Mouse (Mus musculus) CD4-positive helper T cell, adult 2 months (primary cell): ENCODE results near the gene Hbb-bh2.
"Not testable (repeated sequence)": the region's sequence is repeated elsewhere in the genome, so short reads cannot be mapped to it uniquely, and the experiment has no call there.

Experiments
- DNase-seq: peaks from one replicate; pipeline ENCODE4 v3.0.0-alpha.2; 2012; ENCODE audit warnings: low read depth, missing footprints, low spot score

Hbb-bh2 gene

GRCm38 (mm10) chr7:103812174-103812573 lies 28.1 kb downstream of the Hbb-bh2 start:
- DNase-seq: no peak

DNA sequence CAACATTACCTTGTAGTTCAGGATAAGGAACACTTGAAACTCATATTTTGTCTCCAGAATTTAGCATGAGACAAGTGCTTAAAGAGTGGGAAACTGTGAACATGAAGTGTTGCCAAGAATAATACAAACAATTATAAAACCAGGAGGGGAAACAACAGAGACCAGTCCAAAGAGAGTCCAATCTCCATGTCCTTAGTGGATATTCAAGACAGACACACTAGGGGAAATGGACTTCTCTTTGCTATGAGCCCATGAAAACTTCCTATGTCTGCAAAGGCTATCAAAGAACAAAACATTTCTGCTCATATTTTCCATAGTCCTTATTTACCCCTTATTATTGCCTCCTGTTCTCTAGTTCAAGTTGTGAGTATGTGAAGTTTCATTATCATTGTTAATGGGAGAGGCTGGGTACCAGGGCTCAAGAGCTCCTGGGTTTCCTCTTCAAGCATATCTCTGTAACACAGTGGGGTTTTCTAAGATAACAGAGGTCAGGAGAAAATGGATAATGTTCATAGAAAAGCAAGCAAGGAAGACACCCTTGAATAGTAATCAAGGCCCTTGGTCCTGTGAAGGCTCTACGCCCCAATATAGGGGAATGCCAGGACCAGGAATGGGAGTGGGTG lies 29.0 kb downstream of the Hbb-bh2 start:
- no peak for DNase-seq

DNA sequence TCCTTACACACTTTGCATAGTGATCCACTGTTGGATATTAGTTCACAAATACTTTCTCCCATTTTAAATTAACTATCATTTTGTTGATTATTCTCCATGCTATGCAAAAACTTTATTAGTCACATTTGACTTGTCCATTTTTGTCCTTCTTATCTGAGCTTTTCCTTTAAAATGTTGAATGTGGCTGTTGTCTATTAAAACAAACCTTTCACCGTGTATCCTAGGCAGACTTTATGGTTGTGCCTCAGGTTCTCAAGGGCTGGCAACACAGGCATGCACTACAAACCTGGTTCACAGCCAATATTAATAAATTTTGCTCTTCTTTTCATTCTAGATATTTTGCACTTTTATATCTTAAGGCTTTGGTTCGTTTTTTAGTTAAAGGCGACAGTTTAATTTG lies 29.6 kb downstream of the Hbb-bh2 start:
- DNase-seq: no peak

GRCm38 (mm10) chr7:103810296-103810695 lies 30.0 kb downstream of the Hbb-bh2 start:
- no peak for DNase-seq

DNA sequence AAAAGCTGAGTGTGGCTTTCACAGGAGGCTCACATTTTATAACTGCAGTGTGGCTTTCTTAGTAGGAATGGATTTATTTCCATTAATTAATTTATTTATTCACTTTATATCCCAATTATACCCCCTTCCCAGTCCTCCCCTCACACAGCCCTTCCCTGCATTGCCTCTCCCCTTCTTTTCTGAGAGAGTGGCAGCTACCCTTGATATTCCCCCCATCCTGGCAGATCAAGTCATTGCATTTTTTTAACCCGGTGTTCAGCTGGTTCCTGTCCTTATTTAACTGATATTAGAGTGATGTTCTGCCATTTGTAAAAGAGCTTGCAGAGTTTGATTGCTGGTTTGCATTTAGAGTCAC lies 30.5 kb downstream of the Hbb-bh2 start:
- no peak for DNase-seq

DNA sequence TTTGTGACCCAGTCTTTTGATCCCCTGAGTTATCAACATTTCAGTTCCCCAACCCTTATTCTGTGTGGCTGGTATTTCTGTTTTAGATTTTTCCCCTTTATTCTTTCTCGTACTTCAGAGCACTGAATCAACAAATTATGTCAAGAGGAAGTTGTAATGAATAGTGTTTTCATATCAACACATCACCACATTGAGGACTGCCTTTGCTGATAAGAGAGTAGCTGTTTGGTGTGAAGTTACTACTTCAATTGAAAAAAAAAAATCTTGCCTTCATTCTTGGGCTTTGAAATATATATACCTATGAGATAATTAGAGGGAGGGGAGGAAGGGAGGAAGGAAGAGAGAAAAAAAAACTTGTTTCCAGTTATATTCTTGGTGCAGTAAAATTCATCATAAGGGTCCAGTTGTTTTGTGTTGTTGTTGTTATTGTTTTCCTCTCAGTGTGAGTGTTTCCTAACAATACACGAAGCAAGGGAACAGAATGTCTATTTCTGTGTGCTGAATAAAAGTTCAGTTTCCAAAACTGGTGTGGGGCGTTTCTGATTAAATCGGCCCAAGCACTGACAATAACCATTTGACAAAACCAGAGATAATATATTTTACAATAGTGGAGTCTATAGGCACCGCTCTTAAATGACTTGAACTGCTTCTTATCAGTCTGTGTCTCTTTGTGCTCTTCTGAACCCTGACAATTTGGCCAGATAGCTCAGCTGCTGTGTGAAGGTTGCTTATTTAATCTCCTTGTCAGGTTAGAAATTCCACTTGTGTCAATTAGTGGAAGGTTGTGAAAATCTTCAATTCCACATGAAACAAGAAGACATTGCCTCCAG lies 31.1 kb downstream of the Hbb-bh2 start:
- DNase-seq: no peak

DNA sequence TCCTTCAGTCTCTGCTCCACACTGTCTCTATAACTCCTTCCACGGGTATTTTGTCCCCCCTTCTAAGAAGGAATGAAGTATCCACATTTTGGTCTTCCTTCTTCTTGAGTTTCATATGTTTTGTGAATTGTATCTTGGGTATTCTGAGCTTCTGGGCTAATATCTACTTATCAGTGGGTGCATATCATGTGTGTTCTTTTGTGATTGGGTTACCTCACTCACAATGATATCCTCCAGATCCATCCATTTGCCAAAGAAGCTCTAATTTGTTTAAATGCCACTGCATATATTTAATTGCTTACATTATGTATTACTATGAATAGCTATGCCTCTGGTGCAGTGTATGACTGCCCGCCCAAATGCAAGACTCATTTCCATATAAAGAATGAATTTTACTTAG lies 32.2 kb downstream of the Hbb-bh2 start:
- not testable (repeated sequence) for DNase-seq

DNA sequence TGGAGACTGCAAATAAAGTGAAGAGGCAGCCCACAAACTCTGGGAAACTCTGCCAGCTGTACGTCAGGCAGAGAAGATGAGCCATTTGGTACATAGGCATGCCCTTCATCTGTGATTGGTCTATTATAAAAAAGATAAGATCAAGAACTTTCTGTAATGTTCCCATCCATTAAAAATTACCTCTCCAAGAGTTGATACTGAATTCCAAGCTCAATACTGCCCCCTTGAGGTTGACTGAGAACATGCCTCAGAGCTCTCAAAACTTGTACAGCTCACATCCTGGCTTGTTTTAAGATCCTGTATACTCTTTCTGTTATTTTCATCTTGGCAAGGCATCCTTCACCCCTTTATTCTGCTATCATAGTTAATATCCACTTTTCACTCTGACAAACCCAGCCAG lies 33.5 kb downstream of the Hbb-bh2 start:
- DNase-seq: peak; percentile 18

DNA sequence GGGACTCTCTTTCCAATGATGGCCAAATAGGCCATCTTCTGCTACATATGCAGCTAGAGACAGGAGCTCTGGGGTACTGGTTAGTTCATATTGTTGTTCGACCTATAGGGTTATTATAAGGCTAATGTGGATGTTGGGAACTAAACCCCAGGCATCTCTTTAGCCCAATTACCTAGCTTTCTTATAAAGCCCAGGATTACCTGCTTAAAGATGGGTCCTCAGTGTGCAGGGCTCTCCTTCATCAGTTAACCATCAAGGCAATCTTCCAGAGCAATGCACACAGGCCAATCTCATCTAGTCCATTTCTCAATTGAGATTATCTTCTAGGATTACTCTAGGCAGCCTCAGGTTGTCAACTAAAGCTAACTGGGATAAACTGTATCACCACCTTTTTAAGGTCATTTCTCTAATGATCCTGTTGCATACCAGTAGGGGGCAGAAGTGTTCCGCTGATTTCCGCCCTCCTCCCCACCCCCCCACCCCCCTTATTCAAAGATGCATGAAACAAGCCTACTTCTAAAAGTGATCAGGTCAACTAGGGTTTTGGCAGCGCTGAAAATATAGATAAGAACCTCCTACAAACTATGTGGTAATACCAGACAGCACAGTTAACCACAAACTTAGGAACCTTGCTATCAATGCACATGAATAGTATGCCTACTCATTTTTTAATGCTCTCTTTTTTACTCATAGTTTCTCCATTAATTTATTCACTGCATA lies 47.5 kb downstream of the Hbb-bh2 start:
- no peak for DNase-seq

DNA sequence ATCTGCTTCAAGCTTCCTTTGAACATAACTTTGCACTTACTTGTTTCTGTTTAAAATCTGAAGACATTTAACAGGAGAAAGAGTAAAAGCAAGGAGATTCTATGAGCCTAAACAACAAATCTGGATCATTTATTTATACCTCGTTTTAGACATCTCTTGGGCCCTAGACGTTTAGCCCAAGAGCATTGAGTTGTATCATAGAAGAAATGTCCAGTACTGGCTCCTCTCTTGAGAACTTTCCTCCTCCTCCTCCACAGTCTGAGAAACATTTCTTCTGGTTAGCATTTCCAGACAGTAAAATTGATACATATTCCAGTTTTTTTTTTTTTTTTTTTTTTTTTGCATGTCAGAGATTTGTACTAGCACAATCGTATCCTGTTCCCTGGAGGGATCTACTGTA lies 48.6 kb downstream of the Hbb-bh2 start, which contains the start of gene Olfr67:
Gene Olfr67 (minus strand): TSS at position 101 of the 400 bp plus-strand sequence.
- no peak for DNase-seq
